32 mouse cellular contexts compared by ENCODE assay signal in the genomic region with DNA sequence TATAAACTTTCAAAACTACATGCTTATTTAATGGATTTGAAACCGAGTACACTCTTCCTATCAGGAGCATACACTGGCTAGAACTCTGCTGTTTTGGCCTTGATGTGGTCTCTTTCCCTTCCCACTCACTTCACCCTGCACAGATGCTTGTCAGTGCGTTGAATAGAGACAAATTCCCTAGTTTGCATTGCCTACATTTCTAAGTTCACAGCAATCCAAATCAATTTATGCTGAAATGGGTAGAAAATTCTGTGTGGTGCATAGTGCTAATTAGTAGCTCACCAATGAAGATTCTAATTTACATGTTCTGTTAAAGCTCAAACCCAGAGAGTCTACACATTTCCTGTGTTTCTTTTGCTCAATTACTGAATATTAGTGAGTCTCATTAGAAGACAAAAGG.
DNase-seq lines count a peak whose midpoint lies in the region; ATAC-seq and TF ChIP-seq lines count a peak whose summit lies in the region.
"Had no signal": no experiment of that assay in that cellular context is flagged by ENCODE, and none has a peak within 500 bp of the region (broad histone marks: within the 10 kb centered on the region; RNA-seq: fewer than 3 reads in every experiment).

No protein-coding gene starts in this region.

- WGBS in forebrain, embryonic 13.5 days = 33% methylated on average over 2 of the region's 2 CpGs
- WGBS in forebrain, embryonic 16.5 days = 12% methylated on average over 2 of the region's 2 CpGs

- H3K4me3 ChIP-seq in layer of hippocampus, adult 2 months = no peak overlapping the region
- H3K4me3 ChIP-seq in forebrain, embryonic 13.5 days = no peak overlapping the region
- H3K4me3 ChIP-seq in forebrain, embryonic 16.5 days (replicated peaks; ENCODE audit: low read length) = no peak overlapping the region
- H3K4me3 ChIP-seq: embryonic facial prominence, embryonic 10.5 days; embryonic facial prominence, embryonic 13.5 days; erythroblast, embryonic 14.5 days; gastrocnemius, adult 2 months; heart, embryonic 12.5 days; heart, embryonic 15.5 days had no signal

- H3K9me3 ChIP-seq in forebrain, embryonic 13.5 days (replicated peaks) = no peaks in the 10 kb centered on the region
- no peaks in the 10 kb centered on the region for H3K9me3 ChIP-seq in forebrain, embryonic 16.5 days (ENCODE audit: control insufficient read depth, low read length)
- H3K9me3 ChIP-seq: embryonic facial prominence, embryonic 10.5 days; embryonic facial prominence, embryonic 13.5 days; G1E; heart, embryonic 12.5 days; heart, embryonic 15.5 days had no signal

- no peak for DNase-seq in layer of hippocampus, adult 2 months (ENCODE audit: low spot score in 2 of 2)
- DNase-seq in layer of hippocampus, adult 8-10 months (ENCODE audit: low spot score in 2 of 2) = no peak
- peak; percentile 44 for DNase-seq in retina, postnatal 1 day
- DNase-seq in kidney, adult 18-20 months = no peak
- DNase-seq in left cerebral cortex, adult 11 months (ENCODE audit: low spot score) = no peak
- DNase-seq: adrenal gland, adult 2 months; adrenal gland, postnatal 14 days; B cell, adult 2 months; cerebellum, adult 18-20 months; cerebellum, adult 9-10 months; cerebellum, postnatal 36 days; embryo, embryonic 11 days; gastrocnemius, adult 2 months; gastrocnemius, postnatal 14 days; heart, adult 11 months; heart, postnatal 10 days; heart, postnatal 36 days; kidney, adult 2 months had no signal

- H3K4me1 ChIP-seq in forebrain, embryonic 13.5 days = no peaks in the 10 kb centered on the region
- no peaks in the 10 kb centered on the region for H3K4me1 ChIP-seq in forebrain, embryonic 16.5 days (replicated peaks; ENCODE audit: control insufficient read depth, insufficient read depth, low read length)
- H3K4me1 ChIP-seq: embryonic facial prominence, embryonic 10.5 days; embryonic facial prominence, embryonic 13.5 days; heart, embryonic 12.5 days; heart, embryonic 15.5 days had no signal

- H3K27ac ChIP-seq in layer of hippocampus, adult 2 months = 0 out of 2 replicates have a peak overlapping the region, but pooled peaks have one; percentile 20
- H3K27ac ChIP-seq in forebrain, embryonic 13.5 days = no peak overlapping the region
- H3K27ac ChIP-seq in forebrain, embryonic 16.5 days (ENCODE audit: low read length) = no peak overlapping the region
- H3K27ac ChIP-seq: embryonic facial prominence, embryonic 10.5 days; embryonic facial prominence, embryonic 13.5 days; gastrocnemius, adult 2 months; heart, embryonic 15.5 days; hindbrain, embryonic 14.5 days; hindbrain, postnatal 0 days had no signal

- no peak for TF ChIP-seq CTCF in layer of hippocampus, adult 2 months (conservative IDR thresholded peaks at IDR 0.05)

- H3K9ac ChIP-seq in forebrain, embryonic 13.5 days = no peak overlapping the region
- H3K9ac ChIP-seq in forebrain, embryonic 16.5 days (replicated peaks; ENCODE audit: low read depth, low read length) = no peak overlapping the region
- H3K9ac ChIP-seq: embryonic facial prominence, embryonic 13.5 days; heart, embryonic 12.5 days; heart, embryonic 15.5 days; hindbrain, embryonic 14.5 days had no signal

- no peaks in the 10 kb centered on the region for H3K36me3 ChIP-seq in forebrain, embryonic 13.5 days (ENCODE audit: poor library complexity, severe bottlenecking)
- H3K36me3 ChIP-seq in forebrain, embryonic 16.5 days (ENCODE audit: control insufficient read depth, insufficient read depth) = no peaks in the 10 kb centered on the region
- H3K36me3 ChIP-seq: embryonic facial prominence, embryonic 10.5 days; embryonic facial prominence, embryonic 13.5 days; G1E; heart, embryonic 12.5 days; heart, embryonic 15.5 days had no signal

- ATAC-seq in forebrain, embryonic 13.5 days = peak; percentile 83
- peak; percentile 89 for ATAC-seq in forebrain, embryonic 16.5 days
- ATAC-seq in megakaryocyte progenitor cell, adult 5-6 weeks (replicated peaks; ENCODE audit: poor library complexity) = no peak
- ATAC-seq: hindbrain, postnatal 0 days; inflammation-experienced regulatory T-cells, adult 6 months; intestine, embryonic 16.5 days had no signal

- H3K27me3 ChIP-seq in forebrain, embryonic 13.5 days = no peaks in the 10 kb centered on the region
- no peaks in the 10 kb centered on the region for H3K27me3 ChIP-seq in forebrain, embryonic 16.5 days (replicated peaks; ENCODE audit: control insufficient read depth, insufficient read depth, low read length)
- H3K27me3 ChIP-seq: CH12.LX; embryonic facial prominence, embryonic 13.5 days; heart, embryonic 12.5 days; heart, embryonic 15.5 days had no signal

- no peak overlapping the region for H3K4me2 ChIP-seq in forebrain, embryonic 13.5 days
- no peak overlapping the region for H3K4me2 ChIP-seq in forebrain, embryonic 16.5 days (ENCODE audit: low read length)
- H3K4me2 ChIP-seq: embryonic facial prominence, embryonic 13.5 days; heart, embryonic 12.5 days; heart, embryonic 15.5 days; hindbrain, embryonic 14.5 days had no signal
